Mouse (Mus musculus): Measurements from ENCODE around the gene Igdcc4.

DNA sequence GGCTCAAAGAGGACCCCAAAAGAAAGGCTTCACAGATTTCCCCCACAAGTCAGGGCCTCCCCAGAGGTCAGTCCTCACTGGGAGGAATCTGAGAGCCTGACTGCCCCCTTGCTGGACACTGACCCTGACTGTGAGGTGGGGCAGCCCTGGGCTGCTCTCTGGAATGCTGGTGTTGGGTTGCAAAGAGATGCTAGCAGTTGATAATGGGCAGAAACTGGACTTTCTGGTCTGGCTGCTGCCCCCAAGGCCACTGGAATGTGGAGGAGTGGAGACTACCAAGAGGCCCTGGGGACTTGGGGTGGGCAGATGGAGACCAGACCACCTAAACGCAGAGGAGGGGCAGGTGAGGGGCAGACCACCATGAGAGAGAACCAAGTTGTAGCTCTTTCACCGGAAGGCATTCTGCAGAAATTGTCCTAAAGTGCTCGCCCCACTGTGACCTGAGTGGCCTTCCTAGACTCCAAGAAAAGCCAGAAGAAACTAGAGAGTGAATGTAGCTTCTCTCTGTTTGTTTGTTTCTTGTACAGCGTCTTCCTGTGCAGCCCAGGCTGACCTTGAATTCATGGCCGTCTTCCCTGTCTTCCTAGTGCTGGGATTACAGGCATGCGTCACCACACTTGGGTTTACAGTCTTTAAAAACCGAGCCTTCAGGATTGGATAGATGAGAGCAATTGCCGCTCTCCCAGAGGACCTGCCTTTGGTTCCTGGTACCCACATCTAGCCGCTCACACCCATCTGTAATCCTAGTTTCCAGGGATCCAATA is 53.6 kb downstream of the Igdcc4 start:
- TF ChIP-seq CTCF (IDR thresholded peaks at IDR 0.05; ENCODE audit: insufficient read depth, low read depth, low read length) = no peak
- TF ChIP-seq POLR2A (IDR thresholded peaks at IDR 0.05; ENCODE audit: insufficient read depth, low read depth, low read length) = no peak
